Mouse (Mus musculus) urinary bladder, postnatal 4 days (tissue): ENCODE data around the gene Gm8362.
"Not testable (repeated sequence)": the region's sequence is repeated elsewhere in the genome, so short reads cannot be mapped to it uniquely, and the experiment has no call there.

Source experiments
- DNase-seq, 2 experiments: peaks; one replicate each; pipeline ENCODE4 v3.0.0; 2021 to 2022; ENCODE audit warnings: low spot score in 2 of 2

Gene Gm8362

DNA sequence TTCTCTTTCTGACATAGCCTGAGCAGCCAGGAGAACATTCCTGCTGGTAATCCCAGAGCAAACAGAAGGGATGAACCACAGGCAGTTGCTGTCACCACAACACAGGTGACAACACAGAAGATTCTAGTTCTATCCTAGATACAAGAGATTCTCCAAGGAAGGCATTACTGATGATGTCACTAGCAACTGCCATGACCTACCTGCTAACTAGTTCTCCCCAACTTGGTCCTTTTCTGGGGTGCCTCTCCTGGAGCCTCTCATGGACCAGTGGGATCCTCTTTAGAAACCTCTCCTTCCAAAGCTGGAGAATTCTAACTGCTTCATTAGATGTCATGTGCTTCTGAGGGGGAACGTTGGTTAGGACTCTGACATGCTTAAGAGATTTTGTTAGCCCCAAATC lies at the start of gene Gm8362:
TSS of gene Gm8362 (minus strand) at position 101 of the 400 bp plus-strand sequence.
- DNase-seq: not testable (repeated sequence)

DNA sequence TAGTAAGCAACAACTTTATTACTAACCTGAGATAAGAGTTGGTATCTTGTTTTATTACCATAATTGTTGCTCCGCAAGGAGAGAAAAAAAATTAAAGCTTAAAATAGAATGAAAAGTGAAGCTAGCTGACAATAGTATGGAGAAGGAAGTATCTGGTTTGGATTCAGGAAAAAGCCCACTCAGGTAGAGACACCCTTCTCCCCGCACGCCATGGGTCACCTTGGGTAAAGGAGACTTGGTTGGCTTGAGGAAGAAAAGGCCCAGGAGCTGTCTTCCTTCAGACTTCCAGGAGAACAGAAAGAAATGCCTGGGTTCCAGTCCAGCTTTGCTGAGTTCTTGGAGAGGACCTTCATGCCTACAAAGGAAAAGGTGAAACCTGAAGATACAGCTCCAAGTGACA lies 49.1 kb upstream of the Gm8362 start:
- peak in 1 of 2 experiments; percentile 57 for DNase-seq

- DNase-seq: not testable (repeated sequence)
Measured at GRCm38 (mm10) chr14:6757231-6757536, 17.0 kb downstream of the Gm8362 start.

- peak; percentile 15 to 42 for DNase-seq
Measured at GRCm38 (mm10) chr14:6756384-6757230, 17.6 kb downstream of the Gm8362 start.

DNA sequence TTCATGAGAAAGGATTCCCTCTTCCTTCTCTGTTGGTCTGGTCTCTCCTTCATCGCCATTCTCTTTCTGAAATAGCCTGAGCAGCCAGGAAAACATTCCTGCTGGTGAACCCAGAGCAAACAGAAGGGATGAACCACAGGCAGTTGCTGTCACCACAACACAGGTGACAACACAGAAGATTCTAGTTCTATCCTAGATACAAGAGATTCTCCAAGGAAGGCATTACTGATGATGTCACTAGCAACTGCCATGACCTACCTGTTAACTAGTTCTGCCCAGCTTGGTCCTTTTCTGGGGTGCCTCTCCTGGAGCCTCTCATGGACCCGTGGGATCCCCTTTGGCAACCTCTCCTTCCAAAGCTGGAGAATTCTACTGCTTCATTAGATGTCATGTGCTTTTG lies 32.0 kb downstream of the Gm8362 start, which contains the start of gene Gm3636:
TSS of gene Gm3636 (minus strand) at position 101 of the 400 bp plus-strand sequence.
- DNase-seq: not testable (repeated sequence)

GRCm38 (mm10) chr14:6720151-6720550 lies 54.1 kb downstream of the Gm8362 start, which contains the start of gene Gm8050:
Gene Gm8050, minus strand, starts transcription at chr14:6720251.
- DNase-seq: not testable (repeated sequence)
